Mouse (Mus musculus): ENCODE results near the gene Lrrc15. TPM values are rescaled to one million over a fixed set of nuclear protein-coding genes. Genes with fewer than 3 reads are reported as not detected.

Lrrc15 gene
- 0.14 and 0.18 TPM in 2 replicates for polyA plus RNA-seq (2015; fragmentation: Nextera tagmentation; extraction: Ambion mirVana)

GRCm38 (mm10) chr16:30282844-30283495 lies at the start of gene Lrrc15:
Gene Lrrc15 (minus strand): TSS chr16:30283256.

DNA sequence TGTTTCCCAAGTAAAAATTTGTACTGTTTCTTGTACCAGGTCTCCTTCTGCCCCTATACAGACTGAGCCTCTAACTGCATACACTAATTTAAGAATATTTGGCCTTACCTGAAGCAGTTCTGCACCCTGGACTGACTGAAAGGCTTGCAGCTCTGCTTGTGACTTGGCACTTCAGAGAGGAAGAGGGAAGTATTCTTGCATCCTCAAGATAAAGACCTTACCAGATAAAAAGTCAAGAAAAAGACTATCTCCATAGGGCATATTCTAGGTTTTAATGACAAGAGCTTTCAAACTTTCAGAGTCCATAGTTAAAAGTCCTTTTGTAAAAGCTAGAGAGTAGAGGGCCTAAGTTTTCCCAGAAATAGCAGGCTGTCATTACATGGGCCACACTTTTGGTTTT lies 27.6 kb upstream of the Lrrc15 start, which contains the start of gene Gp5:
Gp5 (minus strand) TSS at position 133 of the 400 bp plus-strand sequence.

DNA sequence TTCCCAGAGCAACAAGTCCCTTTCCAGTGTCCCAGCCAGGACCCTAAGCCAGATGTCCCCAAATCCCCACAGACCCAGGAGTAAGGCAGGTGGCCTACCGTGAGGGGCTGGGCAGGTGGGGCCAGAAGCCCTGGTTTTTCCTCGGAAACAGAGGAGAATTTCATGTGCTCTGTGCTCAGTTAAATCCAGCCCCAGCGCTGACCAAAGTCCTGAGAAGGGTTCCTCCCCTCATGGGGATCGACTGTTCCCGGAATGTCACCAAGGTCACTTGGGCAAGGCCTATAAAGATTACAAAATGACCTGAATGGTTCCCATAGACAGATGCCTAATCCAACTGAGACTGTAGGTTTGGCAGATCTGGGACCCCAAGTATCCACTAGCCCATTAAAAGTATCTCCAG lies 15.7 kb downstream of the Lrrc15 start, which contains the start of gene Cpn2:
Cpn2 (minus strand) TSS at position 141 of the 400 bp plus-strand sequence.

Other genes starting within 250 kb of the Lrrc15 start
- gene Hes1, start 218.9 kb downstream of the Lrrc15 start, polyA plus RNA-seq (2015; fragmentation: Nextera tagmentation; extraction: Ambion mirVana): 23.7 and 26.1 TPM in 2 replicates
- gene Cpn2, start 15.8 kb downstream of the Lrrc15 start, polyA plus RNA-seq (2015; fragmentation: Nextera tagmentation; extraction: Ambion mirVana): not detected in 2 replicates
- gene Gp5, start 27.5 kb upstream of the Lrrc15 start, polyA plus RNA-seq (2015; fragmentation: Nextera tagmentation; extraction: Ambion mirVana): 10.2 and 11.8 TPM in 2 replicates
- 13.9 and 15.7 TPM in 2 replicates for gene Atp13a3, start 122.7 kb upstream of the Lrrc15 start, polyA plus RNA-seq (2015; fragmentation: Nextera tagmentation; extraction: Ambion mirVana)

Data from spleen, postnatal 0 days (tissue).